Mouse (Mus musculus) inflammation-experienced regulatory T-cells, adult 6 months (primary cell): ENCODE results near the gene Slc35b3. TPM values are rescaled to one million over a fixed set of nuclear protein-coding genes. Genes with fewer than 3 reads are reported as not detected.

Experiments
- ATAC-seq: one replicate; pipeline ENCODE4 v1.8.0; 2017
- polyA plus RNA-seq, 3 experiments: library from polyadenylated mRNA; unstranded; fragments of 100-300 nt; shearing (Covaris generic); gene quantifications; one replicate each; pipeline ENCODE4 v1.2.1; 2017

Slc35b3 gene
- polyA plus RNA-seq: 10 to 100 TPM; 53.7 to 96.4 (median 74.9) TPM

GRCm38 (mm10) chr13:38960063-38961050 lies at the start of gene Slc35b3:
Gene Slc35b3, minus strand, starts transcription at chr13:38960875.
- peak; percentile 78 for ATAC-seq

DNA sequence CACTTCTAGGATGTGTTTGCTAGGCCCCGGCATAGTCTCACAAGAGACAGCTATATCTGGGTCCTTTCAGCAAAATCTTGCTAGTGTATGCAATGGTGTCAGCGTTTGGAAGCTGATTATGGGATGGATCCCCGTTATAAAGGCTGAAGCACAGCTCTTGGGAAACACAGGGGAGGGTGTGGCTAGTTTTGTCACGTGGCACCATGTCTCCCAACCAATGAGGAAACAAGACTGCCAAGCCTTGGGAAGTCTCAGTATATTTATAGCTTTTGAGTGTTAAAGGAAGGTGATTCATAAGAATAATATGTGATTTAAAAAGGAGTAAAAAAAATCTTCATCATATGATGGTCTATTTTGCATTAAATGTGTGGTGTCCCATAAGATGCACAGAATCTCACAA lies 49.6 kb upstream of the Slc35b3 start:
- no peak for ATAC-seq

DNA sequence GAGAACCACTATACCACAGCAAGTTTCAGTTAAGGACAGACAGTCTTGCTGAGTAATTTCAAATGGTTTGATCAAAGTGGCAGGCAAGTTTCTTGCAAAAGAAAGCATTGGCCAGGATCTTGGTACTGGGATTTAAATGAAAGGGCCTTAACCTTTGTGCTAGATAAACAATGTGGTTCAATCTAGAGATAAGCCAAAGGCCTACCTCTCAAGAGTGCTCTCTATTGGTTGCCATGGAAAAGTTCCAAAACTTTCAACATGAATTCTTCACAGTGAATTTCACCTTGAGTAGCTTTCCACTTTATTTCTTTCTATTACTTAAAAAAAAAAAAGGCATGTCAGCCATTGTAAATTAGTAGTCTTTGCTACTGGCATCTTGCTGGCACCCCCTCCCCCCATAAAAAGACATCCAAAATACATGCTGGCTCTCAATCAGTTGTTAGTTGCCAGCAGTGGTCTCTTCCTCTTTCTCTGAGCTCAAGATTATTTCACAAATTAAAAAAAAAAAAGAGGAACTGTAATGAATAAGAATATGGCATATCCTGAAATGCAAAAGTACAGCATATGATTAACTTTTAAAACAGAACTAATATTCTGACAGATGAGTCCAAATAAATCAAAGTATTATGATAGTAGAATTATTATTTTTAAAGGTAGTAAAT lies 42.6 kb upstream of the Slc35b3 start:
- no peak for ATAC-seq

DNA sequence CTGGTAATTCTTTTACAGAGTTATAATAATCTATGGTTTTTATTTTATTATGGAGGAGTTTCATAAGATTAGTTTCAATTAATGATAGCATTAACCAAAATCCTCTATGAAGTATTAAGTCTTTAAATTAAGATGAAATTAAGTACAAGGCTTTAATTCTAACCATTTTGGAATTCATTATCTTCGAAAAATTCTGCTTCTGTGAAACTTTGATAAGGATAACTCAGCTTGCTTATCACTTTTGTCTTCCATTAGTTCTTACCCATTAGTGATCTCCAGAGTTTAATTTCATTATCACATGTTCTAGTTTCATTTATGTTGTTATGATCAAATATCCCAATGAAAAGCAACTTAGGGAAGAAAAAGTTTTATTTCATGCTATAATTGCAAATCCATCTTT lies 41.7 kb upstream of the Slc35b3 start:
- no peak for ATAC-seq

GRCm38 (mm10) chr13:39001434-39001833 lies 40.8 kb upstream of the Slc35b3 start:
- ATAC-seq: no peak

GRCm38 (mm10) chr13:38998958-38999357 lies 38.3 kb upstream of the Slc35b3 start:
- no peak for ATAC-seq

DNA sequence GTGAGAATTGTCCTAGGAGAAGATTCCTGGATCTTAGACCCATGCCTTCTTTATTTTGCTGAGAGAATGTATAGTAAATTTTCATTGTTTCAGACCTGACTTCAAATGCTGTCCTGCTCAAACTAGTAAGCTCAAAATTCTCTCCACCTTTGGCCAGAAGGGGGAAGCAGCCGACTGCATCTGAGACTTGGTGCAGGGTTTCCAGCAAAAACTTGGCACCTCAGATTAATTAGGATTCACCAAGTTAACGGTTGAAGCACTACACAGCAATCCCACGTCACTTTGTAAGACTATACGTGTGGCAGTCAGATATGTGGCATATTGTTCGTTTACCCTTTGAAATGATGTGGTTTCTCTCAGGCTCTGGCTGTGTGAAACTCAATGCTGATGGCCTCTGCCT lies 31.9 kb upstream of the Slc35b3 start:
- ATAC-seq: no peak

GRCm38 (mm10) chr13:38983751-38984150 lies 23.1 kb upstream of the Slc35b3 start:
- ATAC-seq: no peak

DNA sequence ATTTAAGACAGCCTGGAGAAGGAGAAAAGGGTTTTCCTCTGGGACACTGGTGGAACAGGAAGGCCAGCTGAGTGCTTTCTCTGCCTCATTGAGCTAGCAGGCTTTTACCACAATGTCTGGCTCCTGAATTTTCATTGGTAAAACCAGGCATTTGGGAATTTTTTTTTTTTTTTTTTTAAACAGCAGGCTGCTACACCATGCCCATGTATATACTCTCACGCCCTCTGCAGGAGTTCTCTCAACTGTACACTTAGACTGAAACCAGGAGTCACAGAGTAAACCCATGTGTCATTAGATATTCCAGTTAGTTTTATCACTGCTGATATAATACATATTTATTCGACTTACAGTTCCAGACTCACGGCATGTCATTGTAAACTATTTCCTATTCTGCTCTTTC lies 20.2 kb upstream of the Slc35b3 start:
- no peak for ATAC-seq

DNA sequence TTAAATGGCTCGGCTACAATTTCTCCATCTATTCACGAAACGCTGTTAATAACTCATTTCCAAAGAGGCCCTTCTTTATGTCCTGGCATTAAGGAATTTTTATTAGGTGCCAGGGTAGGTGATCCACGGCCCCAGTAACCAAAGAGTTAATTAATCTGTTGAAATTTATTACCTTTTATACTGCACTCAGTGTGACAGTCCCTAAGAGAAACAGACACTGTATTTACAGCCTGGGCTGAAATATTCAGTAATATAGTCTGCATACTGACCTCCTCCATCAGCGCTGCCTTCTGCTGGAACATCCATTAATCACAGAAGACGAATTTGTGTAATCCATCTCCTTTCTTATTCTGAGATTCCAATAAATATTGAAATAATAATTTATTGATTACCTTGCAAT lies 16.3 kb upstream of the Slc35b3 start:
- ATAC-seq: no peak

DNA sequence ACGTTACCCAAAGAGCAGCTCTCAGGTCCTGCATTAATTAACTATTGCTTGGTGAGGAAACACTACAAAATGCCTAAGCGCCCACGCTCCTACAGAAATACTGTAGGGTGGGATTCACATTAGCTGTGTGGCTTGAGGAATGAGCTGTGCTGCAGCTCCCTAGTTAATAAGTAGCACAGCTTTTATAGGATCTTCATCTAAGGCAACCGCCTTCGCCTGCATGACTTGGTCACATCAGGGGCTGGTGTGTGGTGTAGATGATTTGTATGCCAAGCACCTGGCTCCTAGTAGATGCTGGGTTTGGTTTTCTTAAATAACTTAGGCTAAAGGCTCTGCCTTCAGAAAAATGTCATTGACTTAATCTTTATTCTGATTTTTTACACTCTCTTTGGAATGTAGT lies 15.2 kb upstream of the Slc35b3 start:
- no peak for ATAC-seq

DNA sequence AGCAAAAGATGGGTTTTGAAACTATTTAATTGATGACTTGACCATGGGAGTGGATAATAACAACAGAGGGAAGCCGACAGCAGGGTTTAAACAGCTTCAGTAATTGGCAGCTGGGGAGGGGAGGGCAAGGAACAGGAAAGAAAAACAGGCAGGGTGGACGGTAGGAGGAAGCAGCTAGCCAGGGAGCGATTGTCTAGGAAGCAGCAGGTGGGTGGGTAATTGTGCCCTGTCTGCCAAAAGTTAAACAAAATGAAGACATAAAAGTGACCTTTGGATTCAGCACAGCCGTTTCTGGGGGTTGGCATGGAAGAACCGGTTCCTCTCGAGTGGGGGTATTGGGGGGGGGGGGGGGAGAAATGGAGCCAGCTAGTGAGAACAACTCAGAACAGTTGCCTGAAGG lies 11.9 kb upstream of the Slc35b3 start:
- ATAC-seq: no peak

DNA sequence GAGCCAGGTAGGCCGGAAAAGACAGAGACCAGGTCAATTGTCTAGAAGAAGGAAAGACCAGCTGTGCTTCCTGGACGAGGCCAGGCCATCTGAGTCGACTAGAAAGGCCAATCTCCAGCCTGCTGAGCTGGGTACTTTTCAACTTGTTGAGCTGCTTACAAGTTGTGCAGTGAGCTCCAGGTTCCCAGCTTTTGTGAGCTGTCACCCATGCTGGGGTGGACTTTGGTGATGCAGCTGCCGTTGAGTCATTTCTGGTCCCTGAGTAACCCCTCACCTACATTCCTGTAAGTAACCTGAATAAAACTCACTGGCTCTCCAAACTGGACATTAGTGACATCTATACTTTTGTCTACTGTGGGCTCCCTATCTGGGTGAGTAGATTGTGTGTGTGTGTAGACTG lies 10.4 kb upstream of the Slc35b3 start:
- no peak for ATAC-seq

- no peak for ATAC-seq
Measured at GRCm38 (mm10) chr13:38967518-38967917, 6.8 kb upstream of the Slc35b3 start.

- no peak for ATAC-seq
Measured at GRCm38 (mm10) chr13:38966922-38967448, 6.3 kb upstream of the Slc35b3 start.

DNA sequence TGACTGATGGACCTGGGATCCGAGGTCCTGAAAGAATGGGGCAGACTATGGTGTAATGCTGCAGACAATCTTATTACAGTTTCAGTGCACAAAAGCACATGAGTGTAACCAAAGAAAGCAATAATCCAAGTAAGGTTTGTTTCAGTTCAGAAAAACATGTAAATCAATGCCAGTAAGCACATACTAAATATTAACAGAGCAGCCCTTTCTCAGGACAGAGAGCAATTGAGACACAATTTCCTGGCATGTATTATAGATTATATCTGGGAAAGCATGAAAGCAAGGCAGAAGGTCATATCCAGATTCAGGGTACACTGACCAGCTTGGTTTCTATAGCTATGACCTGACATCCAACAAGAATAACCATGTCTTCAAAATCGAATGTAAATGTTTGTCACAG lies 2.1 kb upstream of the Slc35b3 start:
- no peak for ATAC-seq

- ATAC-seq: peak; percentile 62
Measured at GRCm38 (mm10) chr13:38958037-38958436, 2.6 kb downstream of the Slc35b3 start.

GRCm38 (mm10) chr13:38946296-38947012 lies 14.2 kb downstream of the Slc35b3 start:
- no peak for ATAC-seq

DNA sequence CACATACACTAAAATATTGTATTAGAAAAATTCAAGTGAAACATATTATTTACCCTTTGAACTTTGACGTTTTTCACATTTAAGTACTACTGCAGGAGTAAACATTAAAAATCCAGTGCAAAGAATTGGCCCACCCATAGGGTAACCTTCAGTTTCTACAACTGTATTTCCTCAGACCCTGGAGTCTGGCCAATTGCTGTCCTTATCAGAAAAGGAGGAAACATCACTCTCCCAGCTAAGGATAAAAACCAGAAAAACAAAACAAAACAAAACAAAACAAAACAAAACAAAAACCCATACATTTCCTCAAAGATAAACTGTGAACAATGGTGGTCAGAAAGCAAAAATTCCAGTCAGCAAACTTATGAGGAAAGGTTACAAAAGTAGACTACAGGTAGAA lies 14.9 kb downstream of the Slc35b3 start:
- ATAC-seq: no peak

GRCm38 (mm10) chr13:38944951-38945350 lies 15.7 kb downstream of the Slc35b3 start:
- ATAC-seq: no peak

GRCm38 (mm10) chr13:38941786-38942185 lies 18.9 kb downstream of the Slc35b3 start:
- ATAC-seq: no peak

DNA sequence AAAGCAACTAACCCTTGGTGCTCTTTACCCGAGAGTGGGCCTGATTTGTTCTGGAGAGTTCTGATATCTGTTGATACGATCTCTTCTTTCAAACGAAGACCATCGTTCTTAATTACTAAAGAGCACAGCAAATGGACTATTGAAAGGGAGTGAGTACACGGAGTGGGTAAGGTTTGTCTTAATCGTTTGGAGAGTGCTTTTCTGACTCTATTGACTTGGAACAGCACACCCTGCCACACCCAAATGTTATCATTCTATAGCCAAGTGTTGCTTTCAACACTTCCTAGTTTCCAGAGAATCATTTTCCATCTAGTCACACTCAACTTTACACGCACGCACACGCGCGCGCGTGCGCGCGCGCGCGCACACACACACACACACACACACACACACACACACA lies 19.4 kb downstream of the Slc35b3 start:
- no peak for ATAC-seq

DNA sequence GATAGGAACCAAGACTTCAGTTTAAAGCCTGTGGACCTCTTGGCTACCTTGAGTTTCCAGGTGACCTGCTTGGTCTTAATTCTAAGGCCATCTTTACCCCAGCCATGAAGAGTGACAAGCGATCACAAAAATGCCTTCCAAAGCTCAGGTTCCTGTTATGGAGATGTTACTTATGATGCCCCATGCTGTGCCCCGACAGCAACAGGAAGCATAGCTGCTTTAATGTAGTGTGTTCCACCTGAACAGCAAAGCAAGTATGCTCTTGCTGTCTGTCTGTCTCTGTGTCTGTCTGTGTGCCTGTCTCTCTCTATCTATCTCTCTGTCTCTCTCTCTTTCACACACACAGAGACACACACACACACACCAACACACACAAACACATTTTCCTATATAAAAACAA lies 22.2 kb downstream of the Slc35b3 start:
- ATAC-seq: peak; percentile 62
